Mouse (Mus musculus) heart, embryonic 11.5 days (tissue): ENCODE results near the gene Bicdl1. TPM values are rescaled to one million over a fixed set of nuclear protein-coding genes. Genes with fewer than 3 reads are reported as not detected.

Experiments
- ATAC-seq: fragments of 200-750 bp; cut with Nextera tagmentation; replicated peaks from 2 replicates; pipeline ENCODE4 v1.8.0; 2017; ENCODE audit warnings: moderate library complexity; ENCODE audit not compliant: insufficient number of reproducible peaks, low FRiP score, low TSS enrichment
- H3K27ac ChIP-seq: fragments of 300-500 bp; sonication (generic); 2 replicates; pipeline ENCODE4 v1.5.1; 2014; ENCODE audit warnings: mild to moderate bottlenecking, low read depth, low read length
- H3K27me3 ChIP-seq: fragments of 300-500 bp; sonication (generic); 2 replicates; pipeline ENCODE4 v1.6.1; 2014; ENCODE audit warnings: mild to moderate bottlenecking, low read length, mixed read lengths; ENCODE audit not compliant: control insufficient read depth, insufficient read depth
- H3K36me3 ChIP-seq: fragments of 300-500 bp; sonication (generic); 2 replicates; pipeline ENCODE4 v1.6.1; 2014; ENCODE audit warnings: mild to moderate bottlenecking, low read length, moderate library complexity, mixed read lengths; ENCODE audit not compliant: control insufficient read depth, insufficient read depth
- H3K4me1 ChIP-seq: fragments of 300-500 bp; sonication (generic); 2 replicates; pipeline ENCODE4 v1.6.1; 2014; ENCODE audit warnings: low read length; ENCODE audit not compliant: control insufficient read depth, insufficient read depth
- H3K4me2 ChIP-seq: fragments of 300-500 bp; sonication (generic); 2 replicates; pipeline ENCODE4 v1.6.1; 2014; ENCODE audit warnings: mild to moderate bottlenecking, moderate library complexity
- H3K4me3 ChIP-seq: fragments of 300-500 bp; sonication (generic); 2 replicates; pipeline ENCODE4 v1.5.1; 2014; ENCODE audit warnings: low read depth, low read length
- H3K9ac ChIP-seq: fragments of 300-500 bp; sonication (generic); 2 replicates; pipeline ENCODE4 v1.6.1; 2014; ENCODE audit warnings: mild to moderate bottlenecking, low read depth, low read length, moderate library complexity
- H3K9me3 ChIP-seq: fragments of 300-500 bp; sonication (generic); replicated peaks from 2 replicates; pipeline ENCODE4 v1.6.1; 2016; ENCODE audit warnings: low read length; ENCODE audit not compliant: control insufficient read depth
- WGBS: fragments of 180-500 bp; shearing (Covaris S2); extraction: QIAGEN DNeasy Blood & Tissue Kit; methylation state at CpG from one replicate; pipeline ENCODE4 v1.1.7; 2014; ENCODE audit not compliant: insufficient replicate concordance; 5-methylcytosine and 5-hydroxymethylcytosine counted together
- microRNA-seq: library from miRNA; unstranded; fragments of <30 nt; microRNA quantifications from one replicate; pipeline ENCODE4, GENCODE M21; 2016; ENCODE audit warnings: borderline number of aligned reads
- polyA plus RNA-seq: library from polyadenylated mRNA; unstranded; fragments of >200 nt; fragmentation: Nextera tagmentation; extraction: Ambion mirVana; gene quantifications from 2 replicates; pipeline ENCODE4 v1.2.1, GENCODE M21; 2014

The Bicdl1 gene
- polyA plus RNA-seq, 1 experiment from 2014 or later = 6.6 TPM

GRCm38 (mm10) chr5:115603561-115603960 is 127.9 kb downstream of the Bicdl1 start:
- no peak for ATAC-seq
- H3K36me3 ChIP-seq = peaks cover 60% of the 10 kb centered on the region
- WGBS = 92% methylated on average over 6 of the region's 6 CpGs

More at GRCm38 (mm10) chr5:115603561-115603960, 127.9 kb downstream of the Bicdl1 start:
- Histone ChIP-seq H3K4me1 (no peaks in the 10 kb centered on the region), H3K9ac (no peak overlapping the region), H3K27ac (no peak overlapping the region), H3K27me3 (no peaks in the 10 kb centered on the region), H3K9me3 (no peaks in the 10 kb centered on the region), H3K4me3 (no peak overlapping the region), H3K4me2 (no peak overlapping the region)

Small RNA genes lying within 50 kb of the gene (microRNA-seq; reads per million reads assigned to microRNA genes)
- gene Mir7030 = not detected

Other genes with a start within 250 kb of the Bicdl1 start
- gene Sirt4, start 246.9 kb downstream of the Bicdl1 start, polyA plus RNA-seq = 15.8 and 19.2 TPM in 2 replicates
- 11.7 and 14.4 TPM in 2 replicates for gene Pxn, start 224.9 kb downstream of the Bicdl1 start, polyA plus RNA-seq
- gene Rplp0, start 172.2 kb downstream of the Bicdl1 start, polyA plus RNA-seq = 1,182 and 1,275 TPM in 2 replicates
- gene Gcn1l1, start 166.4 kb downstream of the Bicdl1 start, polyA plus RNA-seq = 29.7 and 33.5 TPM in 2 replicates
- 19.2 and 20.1 TPM in 2 replicates for gene Rab35, start 99.7 kb downstream of the Bicdl1 start, polyA plus RNA-seq
- gene Cit, start 113.7 kb upstream of the Bicdl1 start, polyA plus RNA-seq = 21.8 and 33.1 TPM in 2 replicates